Mouse (Mus musculus) cerebellum, adult (tissue): ENCODE measurements at regions not wholly inside any gene's neighbourhood (a gene's known extent, or its start where the extent isn't known, plus 50 kb on each side); places are given as distances from the start of the nearest gene placed in this dataset.
"Not testable (repeated sequence)": the region's sequence is repeated elsewhere in the genome, so short reads cannot be mapped to it uniquely, and the experiment has no call there.

Source experiments
- ATAC-seq: cut with Nextera tagmentation; 2 replicates; pipeline ENCODE4 v1.9.2; 2017; ENCODE audit warnings: mild to moderate bottlenecking, moderate library complexity, mixed read lengths; ENCODE audit not compliant: insufficient number of reproducible peaks, low FRiP score, low TSS enrichment

DNA sequence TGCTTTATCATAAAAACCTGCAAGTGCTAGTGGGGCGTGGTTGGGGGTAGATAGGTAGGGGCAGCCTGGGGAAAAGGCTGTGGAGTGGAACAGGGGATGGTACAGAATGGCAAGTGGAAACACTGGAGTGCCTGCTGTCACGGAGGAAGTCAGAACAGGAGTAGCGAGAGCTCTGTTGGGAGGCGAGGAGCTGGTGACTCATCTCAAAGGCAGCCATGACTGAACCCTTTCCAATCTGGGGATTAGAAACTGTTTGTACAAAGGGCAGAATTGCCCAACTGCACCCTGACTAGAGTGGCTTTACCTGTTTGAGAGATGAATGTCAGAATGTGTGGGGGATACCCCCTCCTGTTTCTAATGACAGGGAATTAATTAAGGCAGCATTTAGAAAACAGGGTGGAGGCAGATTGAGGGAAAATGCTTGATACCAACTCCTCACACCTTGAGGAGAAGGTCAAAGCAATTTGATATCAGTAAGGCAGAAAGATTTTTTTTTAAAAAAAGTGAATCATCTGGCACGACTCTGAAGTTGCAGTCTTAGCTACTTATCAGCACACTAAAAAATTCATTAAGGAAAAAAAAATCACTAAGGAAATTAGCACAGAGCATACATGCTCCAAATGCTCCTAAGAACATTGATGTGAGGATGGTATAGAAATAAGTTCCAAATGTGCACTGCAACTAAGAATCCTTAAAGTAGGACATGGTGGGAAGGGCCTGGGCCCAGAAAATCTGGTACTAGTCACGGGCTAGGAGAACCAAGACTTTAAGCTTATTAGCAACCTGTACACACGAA, 54.7 kb upstream of the Usp25 start:
- no peak for ATAC-seq

- no peak for ATAC-seq
Measured at GRCm38 (mm10) chr16:76957491-76957890, 56.0 kb upstream of the Usp25 start.

DNA sequence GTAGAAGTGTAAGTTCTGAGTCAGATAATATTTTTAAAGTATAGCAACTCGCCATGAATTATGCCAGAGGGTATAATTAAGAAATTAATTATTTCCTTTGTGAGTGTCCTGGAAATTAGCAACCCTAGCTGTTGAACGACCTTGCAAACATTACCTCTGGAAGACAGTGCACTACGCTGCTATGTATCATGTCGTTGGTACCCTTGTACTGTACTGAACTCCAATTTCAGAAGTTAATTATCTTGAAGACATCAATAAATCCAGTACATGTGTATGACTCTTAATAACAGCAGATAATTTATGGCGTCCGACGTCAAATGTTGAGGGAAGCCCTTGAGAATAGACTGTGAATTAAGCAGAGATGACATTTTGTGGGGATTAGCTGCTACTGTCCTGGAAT, 56.4 kb upstream of the Usp25 start:
- ATAC-seq: no peak

DNA sequence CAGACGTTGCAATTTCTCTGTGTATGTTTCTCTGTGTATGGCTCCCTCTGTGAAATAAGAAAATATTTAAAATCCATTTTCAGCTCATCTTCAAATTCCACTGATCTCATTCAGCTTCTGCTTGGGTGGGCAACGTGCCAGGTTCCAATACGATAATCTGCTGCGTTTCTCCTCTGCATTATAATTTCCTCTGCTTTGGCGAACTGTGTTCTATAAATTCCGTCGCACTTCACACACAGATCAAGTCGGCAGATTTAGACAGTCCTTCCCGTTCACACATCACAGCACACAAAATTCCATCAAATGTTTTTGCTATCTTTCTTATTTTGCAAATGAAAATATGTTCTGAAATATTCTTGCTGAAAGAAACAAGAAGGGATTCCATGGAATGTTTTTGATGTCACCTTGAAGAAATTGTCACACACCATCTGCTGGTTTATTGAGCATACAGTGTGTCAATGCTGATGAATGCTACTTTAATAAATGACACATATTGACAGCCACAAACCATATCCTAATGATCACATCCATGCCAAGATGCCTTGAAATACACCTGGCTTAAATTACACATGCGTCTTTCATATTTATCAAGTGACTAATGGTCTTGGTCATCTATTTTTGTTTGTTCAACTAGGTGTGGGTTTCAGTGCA, 62.5 kb upstream of the Usp25 start:
- ATAC-seq: no peak

DNA sequence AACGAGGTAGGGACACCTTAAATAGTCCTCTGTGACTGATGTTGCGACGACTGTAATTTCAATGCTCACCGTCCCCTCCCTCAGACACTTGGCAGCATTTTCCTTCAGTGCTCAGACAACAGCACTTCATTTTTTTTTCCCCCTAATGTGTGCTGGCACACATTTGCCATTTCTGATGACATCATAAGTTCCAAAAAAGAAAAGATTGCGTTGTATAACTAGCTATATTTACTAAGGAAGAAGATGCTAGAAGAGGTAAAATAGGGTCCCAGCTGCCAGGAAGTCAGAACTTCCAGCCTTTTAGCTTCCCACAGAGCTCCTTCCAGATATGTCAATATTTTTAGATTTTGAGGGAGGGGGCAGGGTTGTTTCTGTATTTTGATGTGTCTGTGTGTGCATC, 66.5 kb upstream of the Usp25 start:
- no peak for ATAC-seq

GRCm38 (mm10) chr16:76938128-76938527, 75.4 kb upstream of the Usp25 start:
- no peak for ATAC-seq

DNA sequence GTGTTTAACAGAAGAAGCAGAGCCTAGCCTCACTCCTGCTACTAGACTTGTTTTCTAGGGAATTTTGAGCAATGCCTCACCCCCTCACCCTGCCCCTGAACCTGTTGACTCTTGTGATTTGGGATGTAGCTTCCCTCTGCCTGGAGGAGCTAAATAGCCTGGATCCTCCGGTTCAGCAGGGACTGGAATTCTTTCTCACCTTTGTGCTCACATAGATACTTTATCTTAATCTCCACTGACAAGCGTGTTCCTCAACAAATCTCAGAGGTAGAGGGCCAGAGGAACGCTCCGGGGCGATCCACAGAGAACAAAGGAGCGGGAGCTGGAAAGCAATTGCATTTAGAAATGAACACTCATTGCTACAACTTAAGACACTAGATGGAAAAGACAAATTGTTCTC, 85.6 kb upstream of the Usp25 start:
- ATAC-seq: no peak

DNA sequence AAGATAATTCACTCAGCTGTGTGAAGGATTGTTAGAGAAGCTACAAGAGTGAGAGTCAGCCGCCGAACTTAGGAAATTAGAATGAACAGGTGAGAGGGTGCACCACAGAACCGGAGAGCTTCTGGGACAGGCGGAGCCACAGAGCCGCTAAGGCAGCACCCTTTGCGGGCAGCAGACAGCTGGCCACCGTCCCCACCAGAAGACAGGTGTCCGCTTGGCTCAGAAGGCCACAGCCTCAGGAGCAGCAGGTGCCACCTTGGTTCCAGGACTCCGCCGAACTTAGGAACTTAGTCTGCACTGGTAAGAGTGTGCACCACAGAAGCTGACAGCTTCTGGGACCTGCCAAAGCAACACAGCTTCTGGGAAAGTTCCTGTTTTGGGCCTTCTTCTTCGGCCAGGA, 93.4 kb upstream of the Usp25 start:
- ATAC-seq: not testable (repeated sequence)

- ATAC-seq: no peak
Measured at GRCm38 (mm10) chr16:76918598-76918997, 94.9 kb upstream of the Usp25 start.

DNA sequence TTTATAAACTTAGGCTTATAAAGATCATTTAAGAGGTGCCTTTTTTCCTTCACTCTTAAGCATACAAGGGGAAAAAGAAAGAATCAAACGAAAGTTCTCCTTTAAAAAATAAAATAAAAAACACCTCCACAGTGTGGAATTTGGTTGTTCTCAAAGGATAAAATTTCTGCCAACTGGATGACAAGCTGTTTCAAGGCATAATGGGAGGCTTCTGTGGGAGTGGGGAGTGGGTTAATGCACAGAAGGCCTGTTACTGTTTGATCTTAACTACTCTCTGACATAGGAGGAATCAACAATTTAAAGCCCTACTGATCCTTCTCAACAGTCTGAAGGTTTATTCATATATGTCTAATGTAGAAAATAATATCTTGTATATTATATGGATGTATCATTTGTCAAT, 99.2 kb upstream of the Usp25 start:
- ATAC-seq: no peak

- ATAC-seq: no peak
Measured at GRCm38 (mm10) chr16:76905205-76905996, 108.1 kb upstream of the Usp25 start.

DNA sequence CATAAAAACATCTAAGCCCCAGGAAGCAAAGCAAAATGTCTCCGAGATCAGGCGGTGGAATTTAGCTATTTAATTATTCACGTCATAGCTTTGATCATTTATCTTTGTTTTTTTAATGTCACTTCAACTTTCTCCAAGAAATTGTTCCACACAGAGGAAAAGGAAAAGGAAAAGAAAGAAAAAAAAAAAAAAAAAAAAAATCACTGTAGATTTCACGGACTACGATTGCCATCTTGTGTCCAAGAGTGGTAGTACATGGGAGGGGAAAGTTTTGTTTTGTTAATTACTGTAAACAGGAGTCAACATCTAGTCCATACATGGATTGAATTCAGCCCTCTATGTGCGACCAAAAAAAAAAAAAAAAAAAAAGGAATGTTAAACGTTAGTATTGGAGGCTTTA, 114.4 kb upstream of the Usp25 start:
- ATAC-seq: no peak

DNA sequence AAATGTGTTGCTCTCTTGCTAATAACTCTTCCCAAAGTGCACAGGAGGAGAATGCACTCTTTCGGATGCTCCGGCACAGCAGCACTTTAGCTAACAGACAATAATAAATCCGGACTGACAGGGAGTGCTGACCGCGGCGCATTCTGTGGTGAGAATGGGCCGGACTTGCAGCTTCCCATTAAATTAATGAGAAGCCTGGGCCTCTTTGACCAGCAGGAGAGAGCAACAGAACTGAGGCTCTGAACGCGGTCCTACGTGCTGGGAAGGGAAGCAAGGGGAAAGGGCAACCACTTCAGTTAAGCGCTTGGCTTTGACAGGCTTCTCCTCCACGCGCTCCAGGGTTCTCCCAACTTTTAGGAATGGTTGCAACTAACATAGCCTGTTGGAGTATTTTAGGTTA, 117.2 kb upstream of the Usp25 start:
- no peak for ATAC-seq

DNA sequence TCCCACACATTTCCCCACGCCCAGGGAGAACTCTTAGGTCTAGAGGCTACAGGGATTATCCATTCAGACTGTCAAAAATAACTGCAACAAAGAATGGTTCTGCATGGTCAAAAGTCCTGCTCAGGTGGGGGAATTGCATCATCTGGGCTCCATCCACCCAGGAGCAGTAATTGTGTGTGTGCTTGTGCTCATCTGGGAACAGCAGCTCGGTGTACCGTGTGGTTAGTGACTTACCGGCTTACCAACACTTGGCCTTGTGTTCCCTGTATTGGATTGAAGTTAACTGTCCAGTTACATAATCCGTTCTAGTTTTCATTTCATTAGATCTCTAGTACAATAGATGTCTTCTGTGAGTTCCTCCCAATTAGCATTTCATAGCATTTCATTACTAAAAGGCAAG, 117.7 kb upstream of the Usp25 start:
- no peak for ATAC-seq

DNA sequence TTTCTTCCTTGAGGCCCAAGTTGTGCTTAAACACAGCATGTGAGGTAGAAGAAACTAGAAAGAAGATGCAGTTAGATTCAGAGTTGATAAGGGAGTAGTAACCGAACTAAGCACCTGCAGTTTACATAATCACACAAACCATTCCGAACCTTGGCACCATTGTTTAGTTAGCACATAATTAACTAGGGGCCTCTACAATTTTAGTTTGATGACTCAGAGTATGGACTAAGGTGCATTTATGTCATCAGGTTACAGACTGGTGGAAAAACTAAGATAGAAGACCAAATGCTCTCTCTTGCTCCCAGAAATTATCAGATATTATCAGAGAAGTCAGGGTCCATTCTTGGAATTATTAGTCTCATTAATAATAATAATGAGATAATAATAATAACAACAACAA, 134.9 kb upstream of the Usp25 start:
- ATAC-seq: no peak

DNA sequence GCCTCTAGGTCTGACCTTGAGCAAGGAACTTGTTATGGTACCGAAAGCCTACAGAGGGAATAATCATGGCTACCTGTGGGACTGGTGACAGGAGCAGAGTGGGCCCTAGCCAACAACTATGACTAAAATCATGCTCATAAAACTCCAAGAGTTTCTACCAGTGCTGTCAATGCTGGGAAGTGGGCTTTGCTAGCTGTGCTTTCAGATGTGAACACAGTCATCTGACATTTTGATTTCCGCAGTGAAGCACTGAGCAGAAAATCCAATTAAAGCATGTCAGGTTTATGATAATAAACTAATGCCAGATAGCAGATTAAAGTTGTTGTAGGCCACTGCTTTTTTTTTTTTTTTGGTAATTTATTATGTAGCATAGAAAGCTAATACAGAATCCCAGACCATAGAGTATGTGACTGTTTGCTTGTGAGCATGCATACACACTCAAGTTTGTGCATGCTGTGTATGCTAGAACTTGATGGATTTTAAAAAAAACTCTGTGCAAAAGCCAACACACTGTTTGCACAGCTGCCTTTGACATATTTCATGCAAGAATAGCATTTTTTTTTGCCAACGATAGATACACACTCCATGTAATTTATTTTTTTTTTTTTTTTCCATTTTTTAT, 138.0 kb upstream of the Usp25 start:
- ATAC-seq: no peak

DNA sequence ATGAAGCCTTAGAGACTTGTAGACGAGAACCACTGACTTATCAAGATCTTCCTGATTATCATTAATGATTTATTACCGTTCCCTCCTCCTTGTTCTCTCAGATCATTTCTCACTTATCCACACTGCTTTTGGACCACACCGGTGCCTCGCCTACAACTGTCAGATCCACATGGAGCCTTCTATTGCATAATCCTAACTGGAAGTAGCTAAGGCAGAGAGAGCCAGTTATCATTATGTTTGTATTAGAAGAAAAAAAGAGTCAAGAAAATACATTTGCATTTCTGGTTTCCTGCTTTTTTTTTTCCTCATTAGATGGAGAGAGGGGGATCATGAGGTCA, 147.1 kb upstream of the Usp25 start:
- ATAC-seq: peak; percentile 18; the same call in 1 of the 2 replicates

DNA sequence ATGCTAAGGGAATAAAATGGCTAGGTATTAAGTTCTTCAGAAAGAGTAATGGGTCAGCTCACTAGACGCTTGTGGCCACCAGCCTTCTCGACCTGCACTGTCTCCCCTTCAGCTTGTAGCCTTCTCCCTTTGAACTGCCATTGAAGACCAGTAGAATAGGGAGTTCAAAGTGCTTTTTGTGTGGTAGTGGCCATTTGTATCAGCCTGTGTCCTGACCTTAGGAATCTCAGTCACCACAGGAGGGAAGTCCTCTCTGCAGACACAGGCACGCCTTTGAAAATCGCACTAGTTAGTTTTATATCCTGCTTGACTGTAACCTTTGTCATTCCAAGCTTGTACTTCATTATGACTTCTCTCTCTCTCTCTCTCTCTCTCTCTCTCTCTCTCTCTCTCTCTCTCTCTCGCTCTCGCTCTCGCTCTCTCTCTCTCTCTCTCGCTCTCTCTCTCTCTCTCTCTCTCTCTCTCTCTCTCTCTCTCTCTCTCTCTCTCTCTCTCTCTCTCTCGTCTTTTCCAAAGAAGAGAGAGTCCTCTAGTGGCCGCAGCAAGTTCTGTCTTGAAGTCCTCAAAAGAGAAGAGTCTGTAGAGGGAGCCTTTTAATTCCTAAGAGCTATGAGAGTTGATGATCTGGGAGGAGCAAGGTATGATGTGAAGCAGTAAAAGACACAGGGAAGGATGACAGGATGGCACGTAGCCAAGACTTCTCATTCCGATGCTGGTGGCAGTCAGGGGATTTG, 147.6 kb upstream of the Usp25 start:
- ATAC-seq: peak; percentile 91

GRCm38 (mm10) chr16:76864392-76864791, 149.1 kb upstream of the Usp25 start:
- no peak for ATAC-seq

GRCm38 (mm10) chr16:76855797-76856196, 157.7 kb upstream of the Usp25 start:
- no peak for ATAC-seq
